Mouse (Mus musculus): ENCODE measurements around the gene Frmd4b. TPM values are rescaled to one million over a fixed set of nuclear protein-coding genes. Genes with fewer than 3 reads are reported as not detected.

The Frmd4b gene
- total RNA-seq, 2 experiments from 2014 or later = 28.0 to 32.5 TPM

GRCm38 (mm10) chr6:97288047-97288855, 329.1 kb downstream of the Frmd4b start:
- no peak overlapping the region for H3K4me3 ChIP-seq
- H3K27ac ChIP-seq = no peak overlapping the region
- no peak for TF ChIP-seq CTCF (conservative IDR thresholded peaks at IDR 0.05)
- DNase-seq (ENCODE audit: low spot score in 2 of 2) = no peak

GRCm38 (mm10) chr6:97286332-97286731, 331.0 kb downstream of the Frmd4b start:
- no peak for TF ChIP-seq CTCF (conservative IDR thresholded peaks at IDR 0.05)
- Histone ChIP-seq H3K4me3 (no peak overlapping the region), H3K27ac (no peak overlapping the region)
- no peak for DNase-seq (ENCODE audit: low spot score in 2 of 2)

- H3K27ac ChIP-seq = no peak overlapping the region
- no peak overlapping the region for H3K4me3 ChIP-seq
- TF ChIP-seq CTCF (conservative IDR thresholded peaks at IDR 0.05) = no peak
- no peak for DNase-seq (ENCODE audit: low spot score in 2 of 2)
These were observed 333.7 kb downstream of the Frmd4b start for GRCm38 (mm10) chr6:97283676-97284075.

- Histone ChIP-seq H3K4me3 (no peak overlapping the region), H3K27ac (no peak overlapping the region)
- no peak for TF ChIP-seq CTCF (conservative IDR thresholded peaks at IDR 0.05)
- no peak for DNase-seq (ENCODE audit: low spot score in 2 of 2)
These were observed 338.5 kb downstream of the Frmd4b start for GRCm38 (mm10) chr6:97278878-97279277.

GRCm38 (mm10) chr6:97278014-97278787, 339.1 kb downstream of the Frmd4b start:
- Histone ChIP-seq H3K4me3 (peak overlapping the region; percentile 27), H3K27ac (peak overlapping the region; percentile 82)
- peak; percentile 97; the same call in 1 of the 2 replicates for TF ChIP-seq CTCF (conservative IDR thresholded peaks at IDR 0.05)
- peak; percentile 73 to 84 for DNase-seq (ENCODE audit: low spot score in 2 of 2)

GRCm38 (mm10) chr6:97276890-97277497, 340.3 kb downstream of the Frmd4b start:
- Histone ChIP-seq H3K27ac (no peak overlapping the region), H3K4me3 (no peak overlapping the region)
- no peak for TF ChIP-seq CTCF (conservative IDR thresholded peaks at IDR 0.05)
- no peak for DNase-seq (ENCODE audit: low spot score in 2 of 2)

GRCm38 (mm10) chr6:97276366-97276765, 341.0 kb downstream of the Frmd4b start:
- Histone ChIP-seq H3K27ac (no peak overlapping the region), H3K4me3 (no peak overlapping the region)
- TF ChIP-seq CTCF (conservative IDR thresholded peaks at IDR 0.05) = no peak
- DNase-seq (ENCODE audit: low spot score in 2 of 2) = no peak

- Histone ChIP-seq H3K27ac (no peak overlapping the region), H3K4me3 (peak overlapping the region; percentile 8; the same call in 1 of the 2 replicates)
- DNase-seq (ENCODE audit: low spot score in 2 of 2) = no peak
- TF ChIP-seq CTCF (conservative IDR thresholded peaks at IDR 0.05) = no peak
These were observed 341.6 kb downstream of the Frmd4b start for GRCm38 (mm10) chr6:97275760-97276159.

GRCm38 (mm10) chr6:97273777-97274176, 343.6 kb downstream of the Frmd4b start:
- TF ChIP-seq CTCF (conservative IDR thresholded peaks at IDR 0.05) = no peak
- no peak for DNase-seq (ENCODE audit: low spot score in 2 of 2)
- H3K4me3 ChIP-seq = no peak overlapping the region
- H3K27ac ChIP-seq = no peak overlapping the region

- DNase-seq (ENCODE audit: low spot score in 2 of 2) = no peak
- TF ChIP-seq CTCF (conservative IDR thresholded peaks at IDR 0.05) = no peak
- H3K27ac ChIP-seq = no peak overlapping the region
- H3K4me3 ChIP-seq = no peak overlapping the region
These were observed 344.2 kb downstream of the Frmd4b start for GRCm38 (mm10) chr6:97273058-97273710.

- Histone ChIP-seq H3K4me3 (no peak overlapping the region), H3K27ac (no peak overlapping the region)
- TF ChIP-seq CTCF (conservative IDR thresholded peaks at IDR 0.05) = no peak
- no peak for DNase-seq (ENCODE audit: low spot score in 2 of 2)
These were observed 345.0 kb downstream of the Frmd4b start for GRCm38 (mm10) chr6:97272349-97272748.

- Histone ChIP-seq H3K4me3 (no peak overlapping the region), H3K27ac (no peak overlapping the region)
- TF ChIP-seq CTCF (conservative IDR thresholded peaks at IDR 0.05) = no peak
- DNase-seq (ENCODE audit: low spot score in 2 of 2) = no peak
These were observed 347.7 kb downstream of the Frmd4b start for GRCm38 (mm10) chr6:97269596-97269995.

GRCm38 (mm10) chr6:97267132-97267531, 350.2 kb downstream of the Frmd4b start:
- no peak overlapping the region for H3K4me3 ChIP-seq
- no peak for DNase-seq (ENCODE audit: low spot score in 2 of 2)
- no peak for TF ChIP-seq CTCF (conservative IDR thresholded peaks at IDR 0.05)
- H3K27ac ChIP-seq = no peak overlapping the region
